Mouse (Mus musculus) cerebellum, adult 8-10 months (tissue): ENCODE results near the gene Ddx39.

Experiments used
- DNase-seq: peaks from one replicate; pipeline ENCODE4 v3.0.0; 2022

Gene Ddx39

GRCm38 (mm10) chr8:83738949-83739710 is 24.2 kb downstream of the Ddx39 start:
- no peak for DNase-seq

DNA sequence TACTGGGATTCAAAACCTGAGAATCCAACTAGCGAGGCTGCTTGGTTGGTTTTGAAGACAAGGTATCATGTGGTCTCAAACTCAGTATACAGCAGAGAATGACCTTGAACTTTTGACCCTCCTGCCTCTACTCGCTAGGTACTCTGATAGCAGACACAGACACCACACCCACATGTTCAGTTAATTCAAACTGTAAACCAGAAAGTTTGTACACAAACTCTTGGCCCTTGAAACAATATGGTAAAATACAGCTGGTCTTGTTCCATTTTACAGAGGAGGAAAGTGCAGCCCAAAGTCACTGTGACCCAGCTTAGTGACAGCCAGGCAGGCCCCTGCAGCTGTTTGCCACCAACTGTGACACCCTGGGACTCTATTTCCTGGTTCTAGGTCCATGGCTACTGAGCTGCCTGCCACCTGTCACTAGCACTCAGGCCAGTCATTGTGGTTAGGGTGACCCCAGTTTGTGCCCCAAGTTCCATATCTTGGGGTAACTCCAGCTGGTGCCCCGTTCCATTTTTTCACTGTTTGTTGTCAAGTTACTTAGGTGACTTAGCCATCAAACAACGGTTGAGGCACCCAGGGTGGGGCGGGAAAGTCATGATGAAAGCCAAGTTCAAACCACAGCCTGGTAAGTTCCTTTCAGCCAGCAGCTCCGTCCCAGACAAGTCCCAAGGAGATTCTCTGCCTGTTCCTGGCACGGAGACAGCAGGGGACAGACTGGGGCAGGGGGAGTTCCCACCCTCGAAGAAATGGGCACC is 24.9 kb downstream of the Ddx39 start:
- no peak for DNase-seq

DNA sequence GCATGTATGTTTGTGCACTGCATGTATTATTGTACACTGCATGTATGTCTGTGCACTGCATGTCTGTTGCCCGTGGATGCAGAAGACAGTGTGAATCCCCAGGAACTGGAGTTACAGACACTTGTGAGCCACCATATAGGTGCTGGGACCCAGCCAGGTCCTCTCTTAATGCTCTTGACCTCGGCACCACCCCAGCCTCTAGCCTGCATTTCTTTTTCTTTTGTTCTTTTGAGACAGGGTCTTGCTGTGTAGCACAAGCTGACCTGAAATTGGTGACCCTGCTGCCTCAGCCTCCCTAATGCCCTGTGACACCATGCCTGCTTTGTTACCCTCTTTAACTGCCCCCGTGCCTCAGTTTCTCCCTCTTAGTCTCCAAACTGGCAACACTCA is 25.6 kb downstream of the Ddx39 start:
- no peak for DNase-seq

DNA sequence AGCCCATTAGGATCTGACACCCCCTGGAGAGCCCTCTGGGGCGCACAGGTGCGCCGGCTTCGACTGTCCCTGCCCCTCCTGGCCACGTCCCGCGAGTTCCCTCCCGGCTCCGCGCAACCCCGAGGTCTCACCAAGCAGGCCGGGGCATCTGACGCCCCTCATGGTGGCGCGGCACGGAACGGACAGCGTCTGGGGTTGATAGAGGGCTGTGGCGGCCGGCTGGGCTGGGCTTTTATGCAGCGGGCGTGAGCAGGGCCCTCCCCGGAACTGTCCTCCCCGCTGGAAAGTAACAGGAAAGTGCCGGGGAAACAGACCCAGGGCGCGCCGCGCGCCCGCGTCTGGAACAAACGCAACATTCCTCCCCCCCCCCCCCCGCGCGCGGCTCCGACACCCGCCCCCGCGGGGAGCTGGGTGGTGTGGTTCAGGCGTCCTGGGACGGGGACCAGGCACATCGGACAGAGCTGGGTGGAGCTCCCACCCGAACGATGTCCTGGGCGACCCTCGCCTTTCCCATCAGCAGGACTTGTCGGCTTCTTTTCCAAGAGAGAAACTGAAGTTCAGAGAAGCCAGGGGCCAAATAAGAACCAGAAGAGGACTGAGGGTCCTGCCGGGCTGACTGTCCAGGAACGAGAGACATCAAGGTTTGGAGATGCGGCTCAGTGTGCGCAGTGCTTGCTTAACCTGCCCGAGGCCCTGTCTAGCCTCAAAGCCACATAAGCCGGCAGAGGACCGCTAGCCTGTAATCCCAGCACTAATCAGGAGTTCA is 26.2 kb downstream of the Ddx39 start, which contains the start of gene Adgre5:
Gene Adgre5 (minus strand): TSS at position 351 of the 766 bp plus-strand sequence.
- DNase-seq, result no peak

DNA sequence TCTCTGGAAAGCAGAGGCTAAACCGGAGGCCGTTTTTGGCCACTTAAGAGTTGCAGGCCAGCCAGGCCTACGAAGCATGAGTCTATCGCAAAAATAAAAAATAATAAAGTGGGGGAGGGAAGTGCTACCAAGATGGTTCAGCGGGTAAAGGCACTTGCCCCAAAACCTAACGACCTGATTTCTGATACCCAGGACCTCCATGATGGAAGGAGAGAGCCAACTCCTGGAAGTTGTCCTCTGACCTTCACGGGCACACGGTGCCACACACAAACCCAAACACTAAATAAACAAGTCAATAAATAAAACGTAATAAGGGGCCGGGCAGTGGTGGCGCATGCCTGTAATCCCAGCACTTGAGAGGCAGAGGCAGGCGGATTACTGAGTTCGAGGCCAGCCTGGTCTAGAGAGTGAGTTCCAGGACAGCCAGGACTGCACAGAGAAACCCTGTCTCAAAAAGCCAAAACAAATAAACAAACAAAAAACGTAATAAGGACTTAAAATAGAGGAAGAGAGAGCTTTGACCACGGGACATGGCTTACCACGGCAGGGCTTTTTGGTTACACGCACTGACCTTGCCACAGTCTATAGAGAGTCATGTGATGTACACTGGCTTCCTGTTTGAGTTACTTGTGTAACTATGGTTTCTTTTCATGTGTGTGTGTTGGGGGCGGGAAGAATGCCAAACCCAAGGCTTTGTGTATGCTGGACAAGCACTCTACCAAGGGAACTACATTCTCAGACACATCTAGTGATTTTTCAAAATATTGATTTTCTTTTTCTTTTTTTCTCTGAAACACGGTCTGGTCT is 27.1 kb downstream of the Ddx39 start:
- DNase-seq, result no peak

DNA sequence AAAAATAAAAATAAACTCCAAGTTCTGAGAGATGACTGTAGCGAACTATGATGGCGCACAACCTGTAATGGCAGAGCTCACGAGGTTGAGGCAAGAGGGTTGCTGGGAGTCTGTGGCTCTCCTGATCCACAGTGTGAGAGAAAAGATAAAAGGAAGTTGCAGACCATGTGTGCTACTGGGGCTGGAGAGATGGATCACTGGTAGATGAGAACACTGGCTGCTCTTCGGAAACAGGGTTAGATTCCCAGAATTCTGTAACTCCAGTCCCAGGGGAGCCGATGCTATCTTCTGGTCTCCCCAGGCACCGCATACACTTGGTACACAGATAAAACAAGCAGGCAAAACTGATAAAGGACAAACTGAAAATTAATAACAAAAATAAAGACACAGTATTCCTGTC is 28.0 kb downstream of the Ddx39 start:
- DNase-seq, result no peak

GRCm38 (mm10) chr8:83744070-83744469 is 29.1 kb downstream of the Ddx39 start:
- DNase-seq, result no peak

GRCm38 (mm10) chr8:83747661-83748346 is 32.8 kb downstream of the Ddx39 start:
- no peak for DNase-seq

- DNase-seq, result no peak
Observed at GRCm38 (mm10) chr8:83748708-83749107, 33.7 kb downstream of the Ddx39 start.

GRCm38 (mm10) chr8:83749265-83749664 is 34.3 kb downstream of the Ddx39 start:
- no peak for DNase-seq

DNA sequence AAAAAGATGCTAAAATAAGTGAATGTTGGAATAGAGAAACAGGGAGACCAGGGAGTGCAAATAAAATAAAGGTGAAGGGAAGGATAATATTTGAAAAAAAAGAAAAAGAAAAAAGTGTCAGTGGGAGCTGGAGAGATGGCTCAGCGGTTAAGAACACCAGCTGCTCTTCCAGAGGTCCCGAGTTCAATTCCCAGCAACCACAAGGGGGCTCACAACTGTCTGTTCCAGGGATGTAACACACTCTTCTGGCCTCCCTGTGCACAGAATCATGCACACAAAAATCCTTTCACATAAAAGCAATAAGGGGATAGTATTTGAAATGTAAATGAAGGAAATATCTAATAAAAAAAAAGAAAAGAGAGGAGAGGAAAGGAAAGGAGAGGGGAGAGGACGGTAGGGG is 39.2 kb downstream of the Ddx39 start:
- no peak for DNase-seq

DNA sequence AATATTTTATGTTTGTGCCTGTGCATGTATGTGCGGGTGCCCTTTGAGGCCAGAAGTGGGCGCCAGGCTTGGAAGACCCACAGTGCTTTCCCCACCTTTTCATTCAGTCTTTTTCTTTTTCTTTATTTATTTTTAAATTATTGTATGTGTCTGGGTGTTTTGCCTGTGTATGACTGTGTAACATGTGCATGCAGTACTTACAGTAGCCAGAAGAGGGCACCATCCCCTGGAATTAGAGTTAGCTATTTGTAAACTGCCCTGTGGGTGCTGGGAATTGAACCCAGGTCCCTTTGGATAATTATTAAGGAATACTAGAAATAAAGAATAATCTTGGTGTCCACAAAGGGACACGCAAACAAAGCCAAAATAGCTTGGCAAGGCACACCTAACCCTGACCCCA is 41.3 kb downstream of the Ddx39 start:
- no peak for DNase-seq

GRCm38 (mm10) chr8:83757084-83757607 is 42.2 kb downstream of the Ddx39 start:
- DNase-seq, result no peak

DNA sequence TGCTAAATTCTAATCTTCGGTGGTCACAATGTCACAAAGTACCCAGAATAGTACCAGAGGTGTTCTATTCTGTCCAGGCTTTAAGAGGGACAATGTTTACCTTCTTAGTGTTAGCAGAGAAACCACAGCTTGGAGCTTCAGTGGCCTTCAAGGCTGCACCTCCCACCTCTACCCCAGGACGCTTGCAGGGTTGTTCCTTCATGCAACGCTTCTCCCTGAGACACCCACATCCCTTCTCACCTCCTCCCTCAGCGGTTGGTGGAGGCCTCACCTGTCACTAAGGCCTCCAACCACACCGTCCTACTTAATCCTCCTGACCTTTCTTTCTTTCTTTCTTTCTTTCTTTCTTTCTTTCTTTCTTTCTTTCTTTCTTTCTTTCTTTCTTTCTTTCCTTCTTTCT is 43.3 kb downstream of the Ddx39 start:
- no peak for DNase-seq

DNA sequence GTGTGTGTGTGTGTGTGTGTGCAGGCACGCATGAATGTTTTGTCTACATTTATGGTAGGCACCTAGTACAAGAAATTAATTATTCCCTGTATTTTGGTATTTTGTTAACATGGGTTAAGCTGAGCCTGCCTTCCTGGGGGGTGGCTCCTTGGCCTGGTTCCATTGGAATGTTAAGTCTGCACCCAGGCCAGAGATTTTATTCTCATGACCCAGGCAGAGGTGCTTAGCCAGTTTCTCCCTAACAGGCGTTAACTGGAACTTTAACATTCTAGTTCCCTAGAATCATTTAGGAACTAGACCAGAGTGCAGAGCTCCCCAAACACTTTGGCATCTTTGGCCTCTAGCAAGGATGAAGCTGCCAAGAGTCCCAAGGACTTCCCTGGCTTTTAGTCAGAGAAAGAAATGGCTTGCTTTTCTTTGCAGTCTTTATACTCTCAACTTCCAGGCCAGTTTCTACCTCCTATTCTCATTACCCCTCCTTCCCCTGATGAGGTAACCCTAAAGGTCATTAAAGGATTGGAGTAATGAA is 44.3 kb downstream of the Ddx39 start:
- DNase-seq, result no peak

- no peak for DNase-seq
Observed at GRCm38 (mm10) chr8:83764116-83764515, 49.1 kb downstream of the Ddx39 start.

DNA sequence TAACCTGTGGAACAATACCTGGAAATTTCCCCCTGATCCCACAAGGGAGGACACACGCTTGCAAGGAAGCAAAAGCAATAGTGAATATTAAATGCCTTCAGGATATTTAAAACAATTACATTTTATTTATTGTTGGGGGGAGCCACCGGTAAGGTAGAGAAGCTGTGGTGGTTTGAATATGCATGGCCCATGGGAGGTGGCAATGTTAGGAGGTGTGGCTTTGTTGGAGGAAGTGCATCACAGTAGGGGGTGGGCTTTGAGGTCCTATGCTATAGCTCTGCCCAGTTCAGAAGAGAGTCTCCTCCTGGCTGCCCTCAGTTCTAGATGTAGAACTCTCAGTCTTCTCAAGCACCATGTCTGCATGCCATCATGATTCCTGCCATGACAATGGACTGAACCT is 49.7 kb downstream of the Ddx39 start:
- no peak for DNase-seq

DNA sequence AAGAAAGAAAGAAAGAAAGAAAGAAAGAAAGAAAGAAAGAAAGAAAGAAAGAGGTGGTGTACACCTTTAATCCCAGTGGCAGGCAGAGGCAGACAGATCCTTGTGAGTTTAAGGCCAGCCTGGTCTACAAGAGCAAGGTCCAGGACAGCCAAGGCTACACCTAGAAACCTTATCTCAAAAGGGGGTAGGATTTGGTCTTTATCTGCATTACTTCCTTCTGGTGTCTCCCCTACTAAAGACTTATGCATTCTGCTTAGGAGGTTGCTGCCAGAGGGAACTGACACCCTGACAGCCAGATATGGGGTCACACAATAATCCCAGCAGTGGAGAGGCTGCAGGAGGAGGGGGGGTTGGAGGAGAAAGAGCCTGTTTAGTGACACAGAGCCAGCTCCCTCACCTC is 50.7 kb downstream of the Ddx39 start:
- no peak for DNase-seq

GRCm38 (mm10) chr8:83767442-83767841 is 52.5 kb downstream of the Ddx39 start:
- DNase-seq, result no peak

- DNase-seq, result no peak
Observed at GRCm38 (mm10) chr8:83768526-83768925, 53.5 kb downstream of the Ddx39 start.

GRCm38 (mm10) chr8:83769720-83770119 is 54.7 kb downstream of the Ddx39 start:
- DNase-seq, result no peak

- no peak for DNase-seq
Observed at GRCm38 (mm10) chr8:83770669-83771068, 55.7 kb downstream of the Ddx39 start.
